Mouse (Mus musculus): ENCODE results near the gene Kank3.
A peak's percentile ranks its signal among the peaks of the same experiment; 100 is the strongest.

Gene Kank3

DNA sequence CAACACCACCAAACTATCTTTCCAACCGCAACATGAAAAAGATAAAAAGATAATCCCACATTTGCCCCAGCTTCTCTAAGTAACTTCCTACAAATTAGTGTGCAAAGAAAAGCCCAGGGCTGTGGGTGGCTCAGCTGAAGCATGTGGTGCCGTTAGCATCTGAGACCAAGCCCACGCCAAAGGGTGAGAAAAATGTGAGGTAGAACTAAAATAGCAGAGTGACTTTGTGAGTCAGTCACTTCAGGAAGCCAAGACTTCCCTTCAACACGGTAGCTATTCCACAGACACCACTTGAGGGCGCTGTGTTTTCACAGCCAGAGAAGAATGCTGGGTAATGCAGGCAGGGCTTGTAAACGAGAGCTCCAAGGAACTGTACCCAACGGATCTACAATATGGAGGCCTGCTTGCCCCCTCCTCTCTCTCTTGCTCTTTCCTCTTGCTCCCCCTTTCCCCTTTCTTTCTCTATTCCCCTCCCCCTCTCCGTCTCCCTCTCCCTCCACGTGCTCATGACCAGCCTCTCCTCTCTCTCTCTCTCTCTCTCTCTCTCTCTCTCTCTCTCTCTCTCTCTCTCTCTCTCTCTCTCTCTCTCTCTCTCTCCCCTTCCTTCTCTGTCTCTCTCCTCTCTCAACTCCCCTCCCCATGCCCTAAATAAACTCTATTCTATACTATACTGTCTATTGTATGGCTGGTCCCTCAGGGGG, 55.2 kb downstream of the Kank3 start:
- peak; percentile 68 for DNase-seq
